Mouse (Mus musculus): ENCODE measurements around the gene Mgat3. TPM values are rescaled to one million over a fixed set of nuclear protein-coding genes. Genes with fewer than 3 reads are reported as not detected.

The Mgat3 gene
- 1 to 10 TPM; 2.8 to 3.1 TPM for total RNA-seq (2021)
- long read RNA-seq, experiment 1, full-length matches to known transcripts: 2 of 6 reads
- long read RNA-seq, experiment 1, partial matches to known transcripts: 4 of 6 reads
- long read RNA-seq, experiment 1, other reads (novel, unspliced or antisense): 0 of 6 reads
- long read RNA-seq, experiment 2, full-length matches to known transcripts: 3 of 4 reads
- long read RNA-seq, experiment 2, partial matches to known transcripts: 0 of 4 reads
- long read RNA-seq, experiment 2, other reads (novel, unspliced or antisense): 1 of 4 reads

DNA sequence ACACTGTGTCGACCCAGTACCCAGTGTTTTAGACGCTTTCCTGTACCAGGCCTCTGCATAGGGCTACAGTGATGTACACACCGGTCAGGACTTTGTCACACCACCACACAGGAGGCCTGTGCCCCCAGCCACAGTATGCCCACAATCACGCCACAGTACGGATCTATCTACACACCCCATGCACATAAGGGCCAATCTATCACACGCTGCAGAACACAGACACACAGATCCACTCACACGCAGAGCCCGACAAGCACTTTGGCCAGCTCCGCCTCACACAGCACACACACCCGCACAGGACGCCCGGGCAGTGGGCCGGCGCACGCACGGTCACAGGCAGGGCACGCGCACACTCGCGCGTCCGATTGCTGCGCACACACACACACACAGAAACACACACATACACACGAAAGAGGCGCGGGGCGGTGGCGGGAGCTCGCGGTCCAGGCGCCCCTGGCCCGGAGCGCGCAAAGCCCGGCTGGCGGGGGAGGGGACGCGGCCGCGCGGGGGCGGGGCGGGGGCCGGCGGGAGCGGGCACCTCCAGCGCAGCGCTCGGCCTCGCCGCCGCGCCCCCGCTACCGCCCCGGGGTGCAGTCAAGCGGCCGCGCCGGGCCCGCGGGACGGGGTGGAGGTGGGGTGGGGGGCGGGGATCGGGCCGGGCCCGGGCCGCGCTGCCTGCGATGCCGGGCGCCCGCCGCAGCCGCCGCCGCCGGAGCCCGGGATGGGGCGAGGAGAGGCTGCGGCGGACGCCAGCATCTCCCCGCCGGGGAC, at the start of gene Mgat3:
Gene Mgat3 (plus strand): TSS at position 721 of the 771 bp plus-strand sequence.
- DNase-seq: peak; percentile 47

- DNase-seq: no peak
Measured at GRCm38 (mm10) chr15:80124651-80125050, 48.9 kb upstream of the Mgat3 start.

- no peak for DNase-seq
Measured at GRCm38 (mm10) chr15:80127191-80127590, 46.3 kb upstream of the Mgat3 start.

GRCm38 (mm10) chr15:80129982-80130381, 43.5 kb upstream of the Mgat3 start:
- no peak for DNase-seq

DNA sequence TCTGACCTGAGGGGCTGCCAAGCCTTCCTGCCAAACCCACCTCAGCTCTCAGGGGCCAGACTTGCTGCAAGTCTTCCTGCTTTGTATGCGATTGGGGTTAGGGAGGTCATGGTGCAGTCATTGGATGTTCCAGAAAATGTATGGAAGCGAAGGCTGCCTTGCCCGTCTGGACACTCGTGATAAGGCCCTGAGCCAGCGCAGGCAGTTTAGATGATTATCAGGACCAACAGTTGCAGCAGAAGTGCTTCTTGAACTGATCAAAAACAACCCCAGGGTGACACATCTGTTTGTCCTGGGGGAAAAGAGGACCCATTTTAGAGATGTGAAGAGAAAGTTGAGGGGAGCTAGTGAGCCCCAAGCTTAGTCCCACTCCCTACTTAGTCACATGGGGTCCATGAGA, 42.8 kb upstream of the Mgat3 start:
- DNase-seq: no peak

DNA sequence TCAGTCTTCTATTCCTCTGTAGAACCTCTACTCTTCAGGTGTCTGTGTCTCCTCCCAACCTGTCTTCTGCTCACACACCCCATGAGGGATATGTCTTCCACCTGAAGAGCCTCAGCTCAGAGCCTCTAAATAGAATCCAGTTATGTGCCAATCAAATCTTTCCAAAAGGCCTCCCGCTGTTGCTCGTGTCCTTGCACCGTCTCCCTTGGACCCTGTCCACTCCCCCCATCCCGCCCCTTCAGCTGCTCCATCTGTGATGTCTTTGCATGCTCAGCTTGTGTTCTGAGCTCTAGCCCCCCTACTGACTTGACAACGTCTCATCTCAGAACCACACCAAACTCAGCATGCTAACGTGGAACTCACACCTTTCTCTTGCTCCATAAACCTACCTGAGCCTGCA, 42.1 kb upstream of the Mgat3 start:
- no peak for DNase-seq

GRCm38 (mm10) chr15:80132452-80132851, 41.1 kb upstream of the Mgat3 start:
- DNase-seq: no peak

- DNase-seq: peak; percentile 94
Measured at GRCm38 (mm10) chr15:80132993-80133586, 40.4 kb upstream of the Mgat3 start, which contains the start of gene Tab1. TSS of gene Tab1 (plus strand) at chr15:80133127.

DNA sequence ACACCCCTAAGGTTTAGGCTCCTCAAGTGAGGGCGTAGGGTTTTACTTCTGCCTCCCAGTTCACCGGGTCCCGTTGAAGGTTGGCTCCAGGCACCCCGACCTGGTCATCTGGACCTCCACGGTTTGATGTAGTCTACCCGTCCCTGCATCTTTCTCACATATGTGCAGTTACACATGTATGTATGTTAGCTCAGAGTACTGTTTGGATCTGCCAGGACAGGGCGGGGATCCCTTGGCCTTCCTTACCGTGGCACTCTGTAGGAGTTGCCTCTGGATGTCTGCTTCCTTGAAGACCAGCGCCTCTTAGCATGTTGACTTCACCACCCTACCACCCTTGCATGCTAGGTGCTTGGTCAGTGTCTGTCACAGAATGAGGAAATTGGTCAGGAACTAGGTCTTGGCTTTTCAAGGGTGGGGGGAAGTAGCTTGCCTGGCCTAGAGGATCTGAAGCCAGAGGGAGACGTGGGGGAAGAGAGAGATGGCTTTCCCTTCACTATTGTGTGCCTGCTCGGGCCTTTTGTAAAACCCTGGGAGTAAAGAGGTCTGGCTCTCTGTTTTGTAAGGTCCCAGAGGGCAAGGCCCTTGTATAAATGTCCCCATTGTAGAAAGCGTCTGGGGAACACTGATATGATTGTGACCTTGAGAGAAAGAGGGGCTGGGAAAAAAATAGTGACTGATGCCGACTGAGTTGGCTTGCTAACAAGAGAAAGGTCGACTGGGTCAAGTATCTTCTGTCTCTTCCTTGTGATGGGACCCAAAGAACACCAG, 39.7 kb upstream of the Mgat3 start:
- no peak for DNase-seq

- no peak for DNase-seq
Measured at GRCm38 (mm10) chr15:80134450-80134847, 39.1 kb upstream of the Mgat3 start.

- no peak for DNase-seq
Measured at GRCm38 (mm10) chr15:80135499-80135898, 38.0 kb upstream of the Mgat3 start.

DNA sequence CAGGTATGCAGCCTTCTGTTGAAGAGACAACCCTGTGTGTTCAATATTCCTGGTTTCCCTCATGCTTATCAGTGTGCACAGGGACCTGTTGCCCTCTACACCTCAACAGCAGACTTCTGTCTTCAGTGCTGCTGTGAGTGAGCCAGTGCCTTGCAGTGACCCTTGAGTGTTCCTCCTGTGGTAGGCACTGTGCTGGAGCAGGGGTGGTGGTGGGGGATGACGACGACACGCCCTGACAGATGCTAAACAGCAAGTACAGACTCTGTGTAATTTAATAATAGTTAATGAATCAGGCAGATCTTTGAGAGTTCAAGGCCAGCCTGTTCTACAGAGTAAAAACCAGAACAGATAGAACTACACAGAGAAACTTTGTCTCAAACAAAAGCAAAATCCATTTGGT, 36.9 kb upstream of the Mgat3 start:
- no peak for DNase-seq

GRCm38 (mm10) chr15:80137945-80138791, 35.4 kb upstream of the Mgat3 start:
- DNase-seq: no peak

DNA sequence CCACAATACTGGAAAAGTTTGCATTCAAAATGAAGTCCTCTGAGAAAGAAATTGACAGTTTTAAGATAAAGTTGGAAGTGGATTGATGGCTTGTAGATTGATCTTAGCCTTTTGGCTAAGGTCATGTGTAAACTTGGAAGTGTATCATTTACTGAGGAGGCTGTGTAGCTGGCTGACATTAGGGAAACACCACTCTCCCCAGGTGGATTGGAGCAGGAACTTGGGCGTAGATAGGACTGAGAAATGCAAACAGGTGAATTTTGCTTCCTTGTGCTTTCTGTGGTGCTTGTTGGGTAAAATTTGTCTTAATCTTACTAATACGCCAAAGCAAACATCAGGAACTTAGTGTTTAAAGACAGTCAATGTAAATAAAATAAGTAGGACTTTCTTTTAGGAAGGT, 33.2 kb upstream of the Mgat3 start:
- no peak for DNase-seq

GRCm38 (mm10) chr15:80140878-80141277, 32.6 kb upstream of the Mgat3 start:
- no peak for DNase-seq

- no peak for DNase-seq
Measured at GRCm38 (mm10) chr15:80142130-80142529, 31.4 kb upstream of the Mgat3 start.

DNA sequence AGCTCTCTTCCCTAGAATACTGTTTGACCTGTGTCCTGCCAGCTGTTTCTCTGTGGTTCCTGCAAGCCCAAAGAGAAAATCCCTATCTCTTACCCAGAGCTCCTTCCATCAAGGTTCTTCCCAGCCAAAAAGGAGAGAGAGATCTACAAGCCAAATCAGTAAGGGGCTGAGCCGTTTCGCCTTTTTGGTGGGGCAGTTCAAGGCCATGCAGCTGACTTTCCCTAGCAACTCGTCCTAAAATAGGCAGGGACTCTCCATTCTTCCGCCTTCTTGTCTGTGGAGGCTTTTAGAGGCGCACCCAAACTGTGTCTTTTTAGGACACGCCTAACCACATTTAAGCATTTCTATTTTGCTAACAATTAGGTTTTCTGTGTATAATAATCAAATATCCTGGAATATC, 29.8 kb upstream of the Mgat3 start:
- DNase-seq: no peak

DNA sequence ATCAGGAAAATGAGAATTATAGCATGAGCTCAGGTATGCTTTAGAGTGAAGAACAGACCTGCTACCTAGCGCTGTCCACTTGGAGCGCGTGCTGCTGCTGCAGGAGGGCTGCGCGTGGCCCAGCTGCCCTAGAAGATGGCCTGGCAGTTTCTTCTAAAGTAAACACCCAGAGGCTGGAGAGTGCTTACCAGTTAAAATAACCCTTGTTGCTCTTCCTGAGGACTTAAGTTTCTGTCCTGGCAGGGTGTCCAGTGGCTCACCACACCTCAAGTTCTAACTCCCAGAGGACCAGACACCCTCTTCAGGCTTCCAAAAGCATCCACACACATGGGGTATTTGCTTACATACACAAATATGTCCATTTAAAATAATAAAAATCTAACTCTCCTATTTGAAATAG, 28.1 kb upstream of the Mgat3 start:
- DNase-seq: no peak

GRCm38 (mm10) chr15:80146153-80146552, 27.4 kb upstream of the Mgat3 start:
- DNase-seq: no peak

DNA sequence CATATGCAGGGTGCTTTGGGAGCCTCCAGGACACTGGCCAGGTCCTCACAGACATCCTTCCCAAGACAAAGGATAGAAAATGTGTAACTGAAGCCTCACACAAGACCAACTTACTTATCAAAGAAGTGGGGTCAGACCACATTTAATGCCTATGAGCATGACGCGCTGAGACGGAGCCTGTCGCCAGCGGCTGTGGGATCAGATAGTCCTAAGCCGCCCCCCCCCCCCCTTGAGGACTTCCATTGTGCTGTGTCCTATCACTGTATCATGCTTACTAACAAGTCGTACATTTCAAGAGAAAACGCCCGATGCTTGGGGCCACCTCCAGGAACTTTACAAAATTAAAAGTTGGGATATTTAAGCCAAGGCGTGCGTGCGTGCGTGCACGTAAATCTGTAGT, 26.4 kb upstream of the Mgat3 start:
- no peak for DNase-seq

- no peak for DNase-seq
Measured at GRCm38 (mm10) chr15:80147511-80147910, 26.0 kb upstream of the Mgat3 start.

GRCm38 (mm10) chr15:80148565-80148964, 25.0 kb upstream of the Mgat3 start:
- DNase-seq: no peak

Measured in gastrocnemius, postnatal 10 days (tissue).